In the genomic region with DNA sequence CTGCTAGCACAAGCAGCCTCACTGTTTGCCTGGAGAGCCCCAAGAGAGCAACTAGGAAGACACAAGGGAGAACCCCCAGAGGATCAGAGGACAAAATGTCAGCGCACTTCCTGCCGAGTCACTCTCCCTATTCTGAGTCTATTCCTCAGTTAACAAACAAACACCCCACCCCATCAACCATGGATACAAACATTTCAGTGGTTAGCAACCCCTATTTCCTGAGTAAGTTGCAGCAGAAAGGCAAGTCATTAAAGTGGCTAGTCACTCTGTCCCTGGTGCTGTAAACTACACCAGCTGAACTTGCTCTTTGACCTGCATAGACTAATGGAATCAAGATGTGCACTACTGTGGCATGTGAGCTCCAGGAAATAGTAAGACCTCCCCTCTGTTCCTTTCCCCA, we compare ENCODE assay signal across 10 mouse cellular contexts.
DNase-seq lines count a peak whose midpoint lies in the region; ATAC-seq and TF ChIP-seq lines count a peak whose summit lies in the region.
"Had no signal": no experiment of that assay in that cellular context is flagged by ENCODE, and none has a peak within 500 bp of the region (broad histone marks: within the 10 kb centered on the region; RNA-seq: fewer than 3 reads in every experiment).

No protein-coding gene starts in this region.

- no peak overlapping the region for H3K9ac ChIP-seq in kidney, embryonic 16.5 days (replicated peaks; ENCODE audit: low read length)
- no peak overlapping the region for H3K9ac ChIP-seq in kidney, embryonic 15.5 days
- H3K9ac ChIP-seq: liver, embryonic 15.5 days had no signal

- peak; percentile 49 for DNase-seq in kidney, adult 11 months
- peak; percentile 83 for DNase-seq in embryo, embryonic 10.5 days (ENCODE audit: low spot score)
- DNase-seq in urinary bladder, postnatal 36 days (ENCODE audit: low spot score in 2 of 2): no peak
- DNase-seq in spleen, adult 18-20 months: no peak
- no peak for DNase-seq in frontal cortex, postnatal 14 days (ENCODE audit: low spot score in 2 of 2)
- DNase-seq: right cerebral cortex, adult 18-20 months had no signal

- no peak for TF ChIP-seq POLR2A in small intestine, adult 2 months (IDR thresholded peaks at IDR 0.05; ENCODE audit: low read depth, low read length)

- no peaks in the 10 kb centered on the region for H3K9me3 ChIP-seq in kidney, embryonic 16.5 days (ENCODE audit: low read length)
- H3K9me3 ChIP-seq in kidney, embryonic 15.5 days (replicated peaks): no peaks in the 10 kb centered on the region
- H3K9me3 ChIP-seq: liver, embryonic 15.5 days had no signal

- TF ChIP-seq CTCF in small intestine, adult 2 months (IDR thresholded peaks at IDR 0.05; ENCODE audit: extremely low read depth, insufficient read length, insufficient replicate concordance, low read depth, low read length): no peak

- H3K4me1 ChIP-seq in kidney, embryonic 16.5 days (ENCODE audit: insufficient read depth, low read length): 0 out of 2 replicates have a peak, but pooled peaks cover 4% of the 10 kb centered on the region
- H3K4me1 ChIP-seq in kidney, embryonic 15.5 days: peaks cover 4% of the 10 kb centered on the region; the same call in 1 of the 2 replicates
- H3K4me1 ChIP-seq in small intestine, adult 2 months (ENCODE audit: control insufficient read depth, insufficient read depth, insufficient read length, low read length): peaks cover 7% of the 10 kb centered on the region; the same call in 1 of the 2 replicates
- H3K4me1 ChIP-seq: liver, embryonic 15.5 days had no signal

- 28% methylated on average over 2 of the region's 2 CpGs for WGBS in kidney, embryonic 16.5 days
- WGBS in kidney, embryonic 15.5 days: 27% methylated on average over 2 of the region's 2 CpGs
- WGBS in small intestine, adult 2 months: 30% methylated on average over 2 of the region's 2 CpGs

- H3K4me3 ChIP-seq in kidney, embryonic 16.5 days (ENCODE audit: low read length): no peak overlapping the region
- no peak overlapping the region for H3K4me3 ChIP-seq in kidney, embryonic 15.5 days (replicated peaks)
- H3K4me3 ChIP-seq in small intestine, adult 2 months (ENCODE audit: low read depth, low read length): no peak overlapping the region
- H3K4me3 ChIP-seq: liver, embryonic 15.5 days had no signal

- no peak overlapping the region for H3K27ac ChIP-seq in kidney, embryonic 16.5 days (ENCODE audit: low read length)
- H3K27ac ChIP-seq in kidney, embryonic 15.5 days: 0 out of 2 replicates have a peak overlapping the region, but pooled peaks have one; percentile 18
- peak overlapping the region; percentile 15; the same call in 1 of the 2 replicates for H3K27ac ChIP-seq in small intestine, adult 2 months (ENCODE audit: insufficient read depth, low read depth, low read length)
- H3K27ac ChIP-seq: liver, embryonic 15.5 days had no signal

- H3K27me3 ChIP-seq in kidney, embryonic 16.5 days (ENCODE audit: insufficient read depth, low read length): no peaks in the 10 kb centered on the region
- no peaks in the 10 kb centered on the region for H3K27me3 ChIP-seq in kidney, embryonic 15.5 days
- H3K27me3 ChIP-seq in small intestine, adult 2 months (ENCODE audit: control insufficient read depth, insufficient read depth, low read length): no peaks in the 10 kb centered on the region
- H3K27me3 ChIP-seq: liver, embryonic 15.5 days had no signal

- no peaks in the 10 kb centered on the region for H3K36me3 ChIP-seq in kidney, embryonic 16.5 days (ENCODE audit: insufficient read depth, low read length)
- no peaks in the 10 kb centered on the region for H3K36me3 ChIP-seq in kidney, embryonic 15.5 days
- no peaks in the 10 kb centered on the region for H3K36me3 ChIP-seq in small intestine, adult 2 months (ENCODE audit: control insufficient read depth, insufficient read depth, low read length)
- H3K36me3 ChIP-seq: liver, embryonic 15.5 days had no signal

- ATAC-seq in kidney, embryonic 16.5 days (ENCODE audit: low FRiP score, low TSS enrichment): no peak
- no peak for ATAC-seq in kidney, embryonic 15.5 days (replicated peaks; ENCODE audit: low FRiP score)

- H3K4me2 ChIP-seq in kidney, embryonic 16.5 days (replicated peaks; ENCODE audit: low read depth, low read length): no peak overlapping the region
- H3K4me2 ChIP-seq in kidney, embryonic 15.5 days: no peak overlapping the region
- H3K4me2 ChIP-seq: liver, embryonic 15.5 days had no signal

Comparison
In these comparisons a context has a peak if more than half of its experiments do, and no peak if none do; other contexts are left out.
1. DNase-seq: peak in kidney, adult 11 months (single experiment) and embryo, embryonic 10.5 days (single experiment); none in urinary bladder, postnatal 36 days (0 of 2), spleen, adult 18-20 months (0 of 2) and frontal cortex, postnatal 14 days (0 of 2).